Mouse (Mus musculus) CH12.LX (cell line): ENCODE measurements around the gene Osbp2. TPM values are rescaled to one million over a fixed set of nuclear protein-coding genes. Genes with fewer than 3 reads are reported as not detected.

Experiments
- DNase-seq: peaks from one replicate; pipeline ENCODE4 v3.0.0-alpha.2; 2013; ENCODE audit errors: extremely low read depth
- H3K27ac ChIP-seq: 2 replicates; pipeline ENCODE4 v1.5.1; 2012; ENCODE audit warnings: low read depth, mild to moderate bottlenecking, control low read depth, moderate library complexity; ENCODE audit not compliant: insufficient read depth
- H3K27me3 ChIP-seq: replicated peaks from 2 replicates; pipeline ENCODE3; 2012; ENCODE audit warnings: inconsistent platforms
- H3K36me3 ChIP-seq, 2 experiments: replicated peaks in 1 of 2; 2 replicates each; pipeline versions ENCODE3 to v1.6.1; 2012; ENCODE audit warnings: inconsistent platforms in 1 of 2, low read length in 1 of 2, mild to moderate bottlenecking in 1 of 2, mixed read lengths in 1 of 2, moderate library complexity in 1 of 2; ENCODE audit not compliant: control insufficient read depth in 1 of 2, insufficient read depth in 1 of 2
- H3K4me1 ChIP-seq, 2 experiments: 2 replicates each; pipeline ENCODE4 v1.6.1; 2012; ENCODE audit warnings: inconsistent platforms in 1 of 2, moderate library complexity in 1 of 2; ENCODE audit not compliant: insufficient read depth in 2 of 2, control insufficient read depth in 1 of 2
- H3K4me2 ChIP-seq: 2 replicates; pipeline ENCODE4 v1.6.1; 2012; ENCODE audit warnings: low read depth, mild to moderate bottlenecking, control low read depth; ENCODE audit not compliant: poor library complexity, insufficient read depth, severe bottlenecking
- H3K4me3 ChIP-seq, 3 experiments: fragments of 150-350 bp in 1 of 3; sonication (generic) in 1 of 3; replicated peaks in 1 of 3; 2 replicates each; pipeline versions ENCODE3 to v1.5.1; 2011 to 2012; ENCODE audit warnings: low read depth in 2 of 3, low read length in 2 of 3, mild to moderate bottlenecking in 2 of 3, moderate library complexity in 2 of 3, control low read depth in 1 of 3, improper control_type of control experiment in 1 of 3, inconsistent platforms in 1 of 3, mixed read lengths in 1 of 3; ENCODE audit not compliant: poor library complexity in 1 of 3
- H3K79me2 ChIP-seq: replicated peaks from 2 replicates; pipeline ENCODE4 v1.6.1; 2012; ENCODE audit warnings: mild to moderate bottlenecking, moderate library complexity; ENCODE audit not compliant: control insufficient read depth, poor library complexity, insufficient read depth, severe bottlenecking; ENCODE audit errors: extremely low read depth
- H3K9ac ChIP-seq: 2 replicates; pipeline ENCODE4 v1.6.1; 2012; ENCODE audit warnings: low read depth, mild to moderate bottlenecking, control low read depth, moderate library complexity; ENCODE audit not compliant: insufficient read depth
- H3K9me3 ChIP-seq: replicated peaks from 2 replicates; pipeline ENCODE3; 2012; ENCODE audit warnings: low read length, inconsistent platforms, mixed read lengths
- BHLHE40 ChIP-seq: IDR thresholded peaks from 2 replicates; pipeline ENCODE4 v1.6.1; 2011; ENCODE audit warnings: mild to moderate bottlenecking, low read depth, low read length, improper control_type of control experiment
- CHD2 ChIP-seq: IDR thresholded peaks from 2 replicates; pipeline ENCODE4 v1.6.1; 2011; ENCODE audit warnings: low read length, improper control_type of control experiment
- CTCF ChIP-seq, 2 experiments: IDR thresholded peaks in 1 of 2; conservative IDR thresholded peaks in 1 of 2; 2 replicates each; pipeline ENCODE4 v1.5.1; 2011 to 2012; ENCODE audit warnings: low read depth in 2 of 2, low read length in 2 of 2, improper control_type of control experiment in 1 of 2, inconsistent platforms in 1 of 2, mild to moderate bottlenecking in 1 of 2, moderate library complexity in 1 of 2
- E2F4 ChIP-seq: IDR thresholded peaks from 2 replicates; pipeline ENCODE4 v1.6.1; 2011; ENCODE audit warnings: low read depth, low read length, improper control_type of control experiment; ENCODE audit not compliant: insufficient replicate concordance
- ELF1 ChIP-seq: IDR thresholded peaks from 2 replicates; pipeline ENCODE4 v1.6.1; 2014; ENCODE audit warnings: low read depth, mild to moderate bottlenecking, inconsistent platforms, low read length, improper control_type of control experiment
- EP300 ChIP-seq: IDR thresholded peaks from 2 replicates; pipeline ENCODE4 v1.6.1; 2011; ENCODE audit warnings: low read length, improper control_type of control experiment
- ETS1 ChIP-seq: conservative IDR thresholded peaks from 2 replicates; pipeline ENCODE4 v1.6.1; 2012; ENCODE audit warnings: low read depth, mild to moderate bottlenecking, inconsistent platforms, low read length, improper control_type of control experiment, moderate library complexity
- GABPA ChIP-seq: IDR thresholded peaks from 2 replicates; pipeline ENCODE4 v1.6.1; 2012; ENCODE audit warnings: low read depth, low read length, improper control_type of control experiment, inconsistent platforms; ENCODE audit not compliant: insufficient replicate concordance
- HCFC1 ChIP-seq: IDR thresholded peaks from 2 replicates; pipeline ENCODE4 v1.6.1; 2012; ENCODE audit warnings: low read depth, mild to moderate bottlenecking, inconsistent platforms, low read length, improper control_type of control experiment
- IRF4 ChIP-seq: IDR thresholded peaks from 2 replicates; pipeline ENCODE4 v1.6.1; 2014; ENCODE audit warnings: low read depth, mild to moderate bottlenecking, inconsistent platforms, low read length, improper control_type of control experiment
- JUN ChIP-seq: IDR thresholded peaks from 2 replicates; pipeline ENCODE4 v1.6.1; 2011; ENCODE audit warnings: low read depth, mild to moderate bottlenecking, low read length, improper control_type of control experiment, moderate library complexity; ENCODE audit not compliant: insufficient read depth
- KAT2A ChIP-seq: IDR thresholded peaks from 2 replicates; pipeline ENCODE4 v1.6.1; 2012; ENCODE audit warnings: low read length, improper control_type of control experiment, inconsistent platforms; ENCODE audit not compliant: insufficient replicate concordance
- MAFK ChIP-seq: IDR thresholded peaks from 2 replicates; pipeline ENCODE4 v1.6.1; 2011; ENCODE audit warnings: low read length, improper control_type of control experiment; ENCODE audit not compliant: insufficient replicate concordance
- MXI1 ChIP-seq: IDR thresholded peaks from 2 replicates; pipeline ENCODE4 v1.6.1; 2011; ENCODE audit warnings: mild to moderate bottlenecking, low read depth, low read length, improper control_type of control experiment
- NELFE ChIP-seq: IDR thresholded peaks from 2 replicates; pipeline ENCODE4 v1.6.1; 2011; ENCODE audit warnings: low read depth, low read length, improper control_type of control experiment
- NRF1 ChIP-seq: IDR thresholded peaks from 2 replicates; pipeline ENCODE4 v1.6.1; 2014; ENCODE audit warnings: low read depth, mild to moderate bottlenecking, inconsistent platforms, low read length, improper control_type of control experiment, moderate library complexity
- PAX5 ChIP-seq: IDR thresholded peaks from 2 replicates; pipeline ENCODE4 v1.6.1; 2012; ENCODE audit warnings: low read length, inconsistent platforms, mixed read lengths
- SIN3A ChIP-seq: IDR thresholded peaks from 2 replicates; pipeline ENCODE4 v1.6.1; 2012; ENCODE audit warnings: low read length, improper control_type of control experiment, inconsistent platforms
- SMC3 ChIP-seq: IDR thresholded peaks from 2 replicates; pipeline ENCODE4 v1.6.1; 2011; ENCODE audit warnings: low read depth, low read length, improper control_type of control experiment
- UBTF ChIP-seq: IDR thresholded peaks from 2 replicates; pipeline ENCODE4 v1.6.1; 2012; ENCODE audit warnings: low read depth, mild to moderate bottlenecking, inconsistent platforms, low read length, improper control_type of control experiment, moderate library complexity
- USF2 ChIP-seq: conservative IDR thresholded peaks from 2 replicates; pipeline ENCODE4 v1.6.1; 2011; ENCODE audit warnings: low read depth, low read length, improper control_type of control experiment
- ZC3H11A ChIP-seq: IDR thresholded peaks from 2 replicates; pipeline ENCODE4 v1.6.1; 2012; ENCODE audit warnings: low read depth, mild to moderate bottlenecking, inconsistent platforms, low read length, improper control_type of control experiment
- ZMIZ1 ChIP-seq: IDR thresholded peaks from 2 replicates; pipeline ENCODE4 v1.6.1; 2012; ENCODE audit warnings: low read depth, mild to moderate bottlenecking, inconsistent platforms, low read length, improper control_type of control experiment
- dilution Hi-C: fragments of 300-500 bp; cut with MboI; formaldehyde crosslinking; loops from 2 replicates; pipeline ENCODE4 v1.14.3; 2020; ENCODE audit warnings: low sequenced_read_pairs; ENCODE audit not compliant: extremely low pct_unique_long_range_greater_than_20kb, extremely low pct_ligation_motif_present
- in situ Hi-C: fragments of 300-500 bp; cut with MboI; formaldehyde crosslinking; loops from 3 replicates; pipeline ENCODE4 v1.14.3; 2019; ENCODE audit warnings: low sequenced_read_pairs, low pct_ligation_motif_present, low pct_unique_long_range_greater_than_20kb, mixed read lengths
- polyA plus RNA-seq: library from polyadenylated mRNA; unstranded; fragments of >175 nt; gene quantifications from 2 replicates; pipeline ENCODE4 v1.2.1, GENCODE M21; 2012; ENCODE audit warnings: low read depth; ENCODE audit not compliant: insufficient read length
- total RNA-seq, 2 experiments: library from RNA; depleted of rRNA; stranded (reverse); fragments of 300-350 nt in 1 of 2; fragments of >200 nt in 1 of 2; gene quantifications; 2 replicates each; pipeline ENCODE4 v1.2.3; 2012 to 2014

The Osbp2 gene
- total and polyA plus RNA-seq, 3 experiments, result not detected

GRCm38 (mm10) chr11:3862661-3863453, 846 bp downstream of the Osbp2 start:
- H3K27me3 ChIP-seq, result no peaks in the 10 kb centered on the region
- H3K4me2 ChIP-seq, result no peak overlapping the region
- H3K9ac ChIP-seq, result no peak overlapping the region
- H3K4me3 ChIP-seq, result no peak overlapping the region
- peaks cover 0 to 3% of the 10 kb centered on the region in 2 experiments; a peak in 1 of 4 replicates for H3K4me1 ChIP-seq
- TF ChIP-seq PAX5 (no peak), KAT2A (no peak), ZMIZ1 (no peak), GABPA (no peak), CTCF (conservative IDR thresholded peaks at IDR 0.05 in 1 of 2, IDR thresholded peaks at IDR 0.05 in 1 of 2; ENCODE audit: low read depth in 2 of 2, low read length in 2 of 2) (peak in 1 of 2 experiments; percentile 27; a peak in 2 of 4 replicates), NELFE (no peak), HCFC1 (no peak), UBTF (no peak), NRF1 (no peak), ETS1 (no peak), MXI1 (no peak), E2F4 (no peak), ZC3H11A (no peak), SMC3 (peak; percentile 22; the same call in 1 of the 2 replicates), SIN3A (no peak), EP300 (no peak)
- TF ChIP-seq, all 38 proteins: peak for 2
- Histone ChIP-seq H3K27ac (no peak overlapping the region), H3K36me3 (no peaks in the 10 kb centered on the region), H3K79me2 (no peaks in the 10 kb centered on the region), H3K9me3 (peaks cover 2% of the 10 kb centered on the region)
- DNase-seq, result no peak
- dilution Hi-C loops (no loop called here), in situ Hi-C loops (no loop called here)

DNA sequence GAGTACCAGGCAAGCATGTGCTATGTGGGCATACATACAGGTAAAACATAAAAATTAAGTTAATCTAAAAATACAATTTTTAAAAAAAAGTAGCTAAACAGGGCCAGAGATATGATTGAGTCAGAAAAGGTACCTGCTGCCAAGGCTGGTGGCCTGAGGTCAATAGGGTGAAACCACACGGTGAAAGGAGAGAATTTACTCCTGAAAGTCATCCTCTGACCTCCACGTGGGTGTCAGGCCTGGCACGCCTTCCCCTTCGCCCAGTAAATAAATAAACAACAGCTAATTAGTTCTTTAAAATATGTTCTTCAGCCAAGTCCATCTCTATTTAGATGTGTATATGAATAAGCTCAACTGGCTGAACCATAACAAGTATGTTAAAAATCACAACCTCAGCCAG, 3.3 kb downstream of the Osbp2 start:
- Histone ChIP-seq H3K9ac (no peak overlapping the region), H3K36me3 (no peaks in the 10 kb centered on the region), H3K27ac (no peak overlapping the region)
- no peak for DNase-seq
- in situ Hi-C loops, result no loop called here
- no peak for TF ChIP-seq MXI1
- no peak for TF ChIP-seq JUN
- TF ChIP-seq BHLHE40, result no peak
- no peak for TF ChIP-seq MAFK
- no peak for TF ChIP-seq CHD2
- TF ChIP-seq SIN3A, result no peak
- TF ChIP-seq GABPA, result no peak
- TF ChIP-seq ELF1, result no peak
- TF ChIP-seq IRF4, result no peak
- no peak for TF ChIP-seq NELFE
- TF ChIP-seq PAX5, result no peak
- TF ChIP-seq USF2, result no peak
- no peak for TF ChIP-seq ETS1
- TF ChIP-seq, all 38 proteins: peak for 0
- H3K4me2 ChIP-seq, result no peak overlapping the region
- no peaks in the 10 kb centered on the region for H3K79me2 ChIP-seq
- peaks cover 2% of the 10 kb centered on the region for H3K9me3 ChIP-seq
- no peak overlapping the region for H3K4me3 ChIP-seq
- peaks cover 1% of the 10 kb centered on the region for H3K27me3 ChIP-seq
- peaks cover 0 to 5% of the 10 kb centered on the region in 2 experiments; a peak in 1 of 4 replicates for H3K4me1 ChIP-seq
- dilution Hi-C loops, result no loop called here
